Mouse (Mus musculus) cortical plate, adult 2 months (tissue): ENCODE results near the gene Cfap45.

ENCODE experiments used
- CTCF ChIP-seq: fragments of 200-500 bp; IDR thresholded peaks from 2 replicates; pipeline ENCODE4 v1.5.1; 2011; ENCODE audit warnings: mild to moderate bottlenecking, control low read depth, low read length; ENCODE audit not compliant: insufficient read depth; ENCODE audit errors: extremely low read depth
- POLR2A ChIP-seq: fragments of 200-500 bp; IDR thresholded peaks from 2 replicates; pipeline ENCODE4 v1.6.1; 2011; ENCODE audit warnings: mild to moderate bottlenecking, low read length, control low read depth; ENCODE audit not compliant: insufficient read depth; ENCODE audit errors: extremely low read depth

GRCm38 (mm10) chr1:172593321-172593720 is 72.7 kb downstream of the Cfap45 start:
- TF ChIP-seq CTCF (no peak), POLR2A (no peak)
